Mouse (Mus musculus) ES-Bruce4 (cell line): ENCODE results near the gene Cysrt1.

ENCODE experiments used
- CTCF ChIP-seq: IDR thresholded peaks from one replicate; pipeline ENCODE4 v1.8.1; 2011; ENCODE audit warnings: low read depth, low read length
- EP300 ChIP-seq: IDR thresholded peaks from 2 replicates; pipeline ENCODE4 v1.6.1; 2011; ENCODE audit warnings: low read depth, low read length; ENCODE audit not compliant: insufficient read depth

- TF ChIP-seq EP300 (no peak), CTCF (no peak)
Observed at GRCm38 (mm10) chr2:25262795-25263622, 20.8 kb upstream of the Cysrt1 start.
